Mouse (Mus musculus): ENCODE measurements around the gene Magt1. TPM values are rescaled to one million over a fixed set of nuclear protein-coding genes. Genes with fewer than 3 reads are reported as not detected.

Gene Magt1
- polyA plus RNA-seq (2015; fragmentation: Nextera tagmentation; extraction: Ambion mirVana): 33.1 and 40.3 TPM in 2 replicates

DNA sequence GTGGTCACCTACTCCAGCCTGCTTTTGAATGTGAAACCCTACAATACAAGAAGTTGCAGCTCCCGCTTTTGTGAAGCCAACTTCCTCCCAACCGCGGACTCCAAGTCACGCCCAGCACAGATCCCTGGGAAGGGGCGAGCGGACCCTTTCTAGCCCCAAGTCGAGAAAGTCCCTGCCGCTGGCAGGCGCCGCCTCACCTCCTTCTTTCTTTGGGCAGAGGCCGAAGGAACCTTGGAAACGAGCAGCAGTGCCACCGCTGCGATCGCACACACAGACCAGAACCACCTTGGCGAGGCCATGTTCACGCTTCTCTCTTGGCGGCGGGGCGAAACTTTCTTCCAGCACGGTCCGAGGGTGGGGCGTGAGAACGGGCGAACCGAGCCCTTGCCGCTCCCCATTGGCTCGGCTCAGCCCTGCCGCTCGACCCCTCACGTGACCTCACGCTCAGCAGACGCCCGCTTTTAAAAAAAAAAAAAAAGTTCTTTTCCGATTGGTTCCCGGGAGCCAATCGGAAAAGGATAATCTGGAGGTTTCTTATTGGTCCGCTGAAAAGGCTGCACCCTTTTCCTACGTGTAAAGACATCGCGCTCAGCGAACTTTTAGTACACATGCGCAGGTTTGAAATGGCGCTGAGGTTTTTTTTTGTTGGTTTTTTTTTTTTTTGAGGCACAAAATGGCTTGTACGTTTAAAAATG is at the start of gene Magt1:
Gene Magt1 (minus strand): TSS at position 442 of the 695 bp plus-strand sequence.

DNA sequence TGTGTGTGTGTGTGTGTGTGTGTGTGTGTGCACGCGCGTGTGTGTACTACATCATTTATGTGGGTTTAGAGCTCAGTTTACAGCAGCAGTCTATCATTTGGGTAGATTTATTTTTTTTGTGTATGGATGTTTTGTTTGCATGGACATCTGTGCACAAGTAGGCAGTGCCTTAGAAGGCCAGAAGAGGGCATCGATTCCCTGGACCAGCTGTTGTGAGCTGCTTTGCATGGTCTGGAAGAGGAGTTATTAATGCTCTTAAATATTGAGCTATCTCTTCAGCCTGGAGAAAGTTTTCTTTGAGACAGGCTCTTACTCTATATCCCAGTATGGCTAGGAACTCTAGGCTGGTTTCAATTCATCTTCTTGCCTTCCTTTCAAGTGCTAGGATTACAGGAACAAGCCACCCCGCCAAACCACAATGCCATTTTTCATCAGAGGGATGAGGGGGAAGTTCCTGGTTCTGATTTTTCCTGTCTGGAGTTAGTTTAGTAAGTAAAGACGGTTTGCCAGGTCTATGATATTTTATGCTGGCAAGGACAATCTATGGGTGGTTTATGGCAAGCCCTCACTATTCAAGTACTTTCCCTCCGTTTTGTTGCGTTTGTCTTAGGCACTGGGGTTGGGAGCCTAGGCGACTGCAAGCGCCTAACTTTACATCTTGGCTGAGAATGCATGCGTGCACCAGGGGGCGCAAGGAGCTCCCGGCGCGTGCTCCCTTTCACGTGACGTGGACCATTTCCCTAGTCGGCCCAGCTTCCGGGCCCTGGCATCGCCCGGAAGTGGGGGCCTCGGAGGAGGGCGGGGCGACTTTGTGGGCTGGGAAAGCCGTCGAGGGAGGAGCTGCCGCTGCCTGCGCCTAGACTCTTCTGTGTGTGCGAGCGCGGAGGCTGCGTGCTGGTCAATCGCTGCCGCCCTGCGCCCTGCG is 15.0 kb upstream of the Magt1 start, which contains the start of gene Atp7a:
Gene Atp7a (plus strand): TSS at position 859 of the 925 bp plus-strand sequence.

DNA sequence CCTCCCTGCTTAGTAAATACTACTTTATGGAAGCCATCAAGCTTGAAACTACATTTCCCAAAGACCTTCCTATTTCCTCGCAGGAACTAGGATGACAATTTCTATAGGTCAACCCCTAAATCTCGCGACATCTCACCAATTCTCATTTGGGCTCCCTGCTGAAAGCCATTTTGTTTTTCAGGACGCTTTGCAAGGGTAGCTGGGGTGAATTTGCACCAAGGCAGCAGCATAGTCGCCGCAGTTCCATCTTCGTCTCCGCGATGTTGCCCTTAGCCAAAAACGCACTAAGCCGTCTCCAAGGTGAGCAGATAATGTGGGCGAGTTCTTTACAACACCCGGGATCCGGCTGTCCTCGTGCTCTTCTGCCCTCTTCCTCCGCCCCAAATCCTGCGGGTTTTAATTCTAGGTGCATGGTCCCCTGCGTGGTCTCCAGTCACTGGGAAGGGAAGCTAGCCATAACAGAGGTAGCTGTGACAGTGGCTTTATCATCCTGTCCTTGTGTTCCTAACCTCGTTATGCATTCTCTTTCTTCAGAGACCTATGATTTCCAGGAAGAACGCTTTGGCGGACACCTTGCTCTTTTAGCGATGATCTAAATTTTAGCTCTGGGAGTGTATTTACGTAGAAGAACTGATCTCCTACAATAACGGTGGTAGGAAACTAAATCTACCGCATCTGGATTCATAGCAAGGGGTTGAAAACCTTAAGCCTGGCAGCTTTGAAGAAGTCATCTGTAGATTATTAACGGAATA is 4.0 kb upstream of the Magt1 start, which contains the start of gene Cox7b:
Gene Cox7b (plus strand): TSS at position 130 of the 752 bp plus-strand sequence.

DNA sequence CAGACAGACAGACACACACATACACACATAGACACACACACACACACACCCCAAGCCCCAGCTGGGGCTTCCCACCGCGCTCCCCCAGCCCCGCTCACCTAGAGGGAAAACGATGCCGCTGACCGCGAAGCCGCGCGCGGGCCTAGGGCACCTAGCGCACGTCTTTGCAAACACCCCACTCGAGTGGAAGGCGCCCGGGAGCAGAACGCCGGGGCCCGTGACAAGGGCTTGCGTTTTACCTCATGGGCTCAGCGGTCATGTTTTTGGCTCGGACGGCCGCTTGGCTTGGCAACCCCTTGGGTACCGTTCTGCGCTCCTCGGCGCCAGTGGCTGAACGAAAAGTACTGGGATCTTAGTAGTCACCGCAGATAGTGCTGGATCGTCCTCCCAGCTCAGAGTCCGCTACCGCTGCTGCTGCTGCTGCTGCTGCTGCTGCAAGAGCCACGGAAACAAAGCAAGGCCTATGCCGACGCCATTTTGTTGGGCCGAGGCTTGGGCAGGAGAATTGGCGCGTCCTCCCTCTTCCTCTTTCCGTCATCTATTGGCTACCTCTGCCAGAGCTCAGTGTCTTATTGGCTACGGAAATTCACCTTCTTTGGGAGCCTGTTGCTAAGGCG is 82.7 kb downstream of the Magt1 start, which contains the start of gene Atrx:
Gene Atrx (minus strand): TSS at position 543 of the 617 bp plus-strand sequence.

Other genes with a start within 250 kb of the Magt1 start
- 1.2 and 1.3 TPM in 2 replicates for gene Fgf16, start 247.6 kb downstream of the Magt1 start, polyA plus RNA-seq (2015; fragmentation: Nextera tagmentation; extraction: Ambion mirVana)
- gene Atrx, start 82.5 kb downstream of the Magt1 start, polyA plus RNA-seq (2015; fragmentation: Nextera tagmentation; extraction: Ambion mirVana): 74.8 and 86.3 TPM in 2 replicates
- gene Cox7b, start 3.8 kb upstream of the Magt1 start, polyA plus RNA-seq (2015; fragmentation: Nextera tagmentation; extraction: Ambion mirVana): 485 and 539 TPM in 2 replicates
- gene Atp7a, start 15.4 kb upstream of the Magt1 start, polyA plus RNA-seq (2015; fragmentation: Nextera tagmentation; extraction: Ambion mirVana): 13.4 and 16.4 TPM in 2 replicates
- gene Tlr13, start 131.3 kb upstream of the Magt1 start, polyA plus RNA-seq (2015; fragmentation: Nextera tagmentation; extraction: Ambion mirVana): 1.3 and 3.8 TPM in 2 replicates
- 228 and 259 TPM in 2 replicates for gene Pgk1, start 175.2 kb upstream of the Magt1 start, polyA plus RNA-seq (2015; fragmentation: Nextera tagmentation; extraction: Ambion mirVana)
- gene Taf9b, start 209.3 kb upstream of the Magt1 start, polyA plus RNA-seq (2015; fragmentation: Nextera tagmentation; extraction: Ambion mirVana): 13.1 and 15.5 TPM in 2 replicates
- not detected in 2 replicates for gene Fnd3c2, start 243.5 kb upstream of the Magt1 start, polyA plus RNA-seq (2015; fragmentation: Nextera tagmentation; extraction: Ambion mirVana)